Mouse (Mus musculus) lung, embryonic 16.5 days (tissue): ENCODE results near the gene Tifa. TPM values are rescaled to one million over a fixed set of nuclear protein-coding genes. Genes with fewer than 3 reads are reported as not detected.

Source experiments
- ATAC-seq: fragments of 200-750 bp; cut with Nextera tagmentation; 2 replicates; pipeline ENCODE4 v1.8.0; 2017; ENCODE audit warnings: low read depth, mild to moderate bottlenecking, moderate library complexity
- H3K27ac ChIP-seq: fragments of 300-500 bp; sonication (generic); 2 replicates; pipeline ENCODE4 v1.5.1; 2014; ENCODE audit warnings: mild to moderate bottlenecking, control low read depth, low read length
- H3K27me3 ChIP-seq: fragments of 300-500 bp; sonication (generic); 2 replicates; pipeline ENCODE4 v1.6.1; 2014; ENCODE audit warnings: low read depth, low read length, mixed read lengths; ENCODE audit not compliant: control insufficient read depth, insufficient read depth
- H3K36me3 ChIP-seq: fragments of 300-500 bp; sonication (generic); 2 replicates; pipeline ENCODE4 v1.6.1; 2014; ENCODE audit warnings: low read length; ENCODE audit not compliant: control insufficient read depth, insufficient read depth
- H3K4me1 ChIP-seq: fragments of 300-500 bp; sonication (generic); replicated peaks from 2 replicates; pipeline ENCODE4 v1.6.1; 2014; ENCODE audit warnings: low read length, mixed read lengths; ENCODE audit not compliant: control insufficient read depth, insufficient read depth
- H3K4me2 ChIP-seq: fragments of 300-500 bp; sonication (generic); 2 replicates; pipeline ENCODE4 v1.6.1; 2014; ENCODE audit warnings: low read depth, low read length, control low read depth
- H3K4me3 ChIP-seq: fragments of 300-500 bp; sonication (generic); 2 replicates; pipeline ENCODE4 v1.5.1; 2014; ENCODE audit warnings: mild to moderate bottlenecking, low read length, control low read depth
- H3K9ac ChIP-seq: fragments of 300-500 bp; sonication (generic); 2 replicates; pipeline ENCODE4 v1.6.1; 2014; ENCODE audit warnings: low read length, control low read depth
- H3K9me3 ChIP-seq: fragments of 300-500 bp; sonication (generic); 2 replicates; pipeline ENCODE4 v1.6.1; 2016; ENCODE audit warnings: low read length; ENCODE audit not compliant: control insufficient read depth
- WGBS: fragments of 180-500 bp; shearing (Covaris S2); extraction: QIAGEN DNeasy Blood & Tissue Kit; methylation state at CpG from one replicate; pipeline ENCODE4 v1.1.7; 2014; 5-methylcytosine and 5-hydroxymethylcytosine counted together
- polyA plus RNA-seq: library from polyadenylated mRNA; unstranded; fragments of >200 nt; fragmentation: Nextera tagmentation; extraction: Ambion mirVana; gene quantifications from 2 replicates; pipeline ENCODE4 v1.2.1, GENCODE M21; 2015

The Tifa gene
- 5.7 and 6.3 TPM in 2 replicates for polyA plus RNA-seq

DNA sequence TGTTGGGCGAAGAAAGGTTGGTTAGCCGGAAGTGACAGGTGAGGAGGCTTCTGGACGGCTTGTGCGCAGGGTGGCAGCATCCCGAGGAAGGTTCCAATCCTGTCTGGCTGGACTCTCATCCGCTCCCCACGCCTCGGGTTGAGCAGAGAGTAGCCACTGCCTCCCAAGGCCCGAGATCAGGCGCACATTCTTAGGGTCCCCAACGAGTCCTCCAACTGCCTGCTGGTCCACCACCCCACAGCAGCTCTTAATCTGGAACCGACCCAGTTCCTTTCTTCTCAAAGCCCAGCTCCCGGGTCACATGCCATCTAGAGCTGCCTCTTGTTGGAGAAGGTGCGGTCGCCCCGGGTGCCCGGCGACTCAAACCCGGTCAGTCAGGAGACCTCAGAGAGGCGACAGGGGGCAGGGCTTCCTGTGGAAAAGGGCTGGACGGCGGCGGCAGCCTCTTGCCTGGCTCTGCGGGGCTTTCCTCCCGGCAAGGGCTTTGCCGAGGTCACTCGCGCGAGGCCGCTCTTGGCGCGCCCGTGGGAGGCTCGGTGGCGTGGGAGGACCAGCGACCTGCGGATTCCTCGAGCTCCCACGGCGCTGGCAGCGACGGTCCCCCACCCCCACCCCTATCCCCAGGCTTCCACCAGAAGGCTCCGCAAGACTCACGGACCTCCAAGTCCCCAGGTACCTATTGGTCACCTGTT is at the start of gene Tifa:
Gene Tifa, plus strand, starts transcription at position 306 of the 692 bp plus-strand sequence.
- WGBS: under 1% methylated on average over 28 of the region's 44 CpGs
- peaks cover 8% of the 10 kb centered on the region; the same call in 1 of the 2 replicates for H3K27me3 ChIP-seq
- H3K9me3 ChIP-seq: no peaks in the 10 kb centered on the region
- H3K36me3 ChIP-seq: no peaks in the 10 kb centered on the region
- H3K4me2 ChIP-seq: peak within 1 kb of the TSS; percentile 96
- H3K9ac ChIP-seq: peak within 1 kb of the TSS; percentile 66
- H3K27ac ChIP-seq: peak within 1 kb of the TSS; percentile 15; the same call in 1 of the 2 replicates
- peak within 1 kb of the TSS; percentile 61 for H3K4me3 ChIP-seq
- ATAC-seq: peak; percentile 76
- peaks cover 6% of the 10 kb centered on the region for H3K4me1 ChIP-seq

- no peak overlapping the region for H3K4me3 ChIP-seq
- H3K9ac ChIP-seq: no peak overlapping the region
- no peak for ATAC-seq
- H3K27me3 ChIP-seq: no peaks in the 10 kb centered on the region
- no peak overlapping the region for H3K27ac ChIP-seq
- no peaks in the 10 kb centered on the region for H3K4me1 ChIP-seq
- no peak overlapping the region for H3K4me2 ChIP-seq
- 97% methylated on average over 3 of the region's 3 CpGs for WGBS
- H3K36me3 ChIP-seq: no peaks in the 10 kb centered on the region
- H3K9me3 ChIP-seq: peaks cover 6% of the 10 kb centered on the region; the same call in 1 of the 2 replicates
These were observed 48.1 kb upstream of the Tifa start for GRCm38 (mm10) chr3:127741473-127741872.

DNA sequence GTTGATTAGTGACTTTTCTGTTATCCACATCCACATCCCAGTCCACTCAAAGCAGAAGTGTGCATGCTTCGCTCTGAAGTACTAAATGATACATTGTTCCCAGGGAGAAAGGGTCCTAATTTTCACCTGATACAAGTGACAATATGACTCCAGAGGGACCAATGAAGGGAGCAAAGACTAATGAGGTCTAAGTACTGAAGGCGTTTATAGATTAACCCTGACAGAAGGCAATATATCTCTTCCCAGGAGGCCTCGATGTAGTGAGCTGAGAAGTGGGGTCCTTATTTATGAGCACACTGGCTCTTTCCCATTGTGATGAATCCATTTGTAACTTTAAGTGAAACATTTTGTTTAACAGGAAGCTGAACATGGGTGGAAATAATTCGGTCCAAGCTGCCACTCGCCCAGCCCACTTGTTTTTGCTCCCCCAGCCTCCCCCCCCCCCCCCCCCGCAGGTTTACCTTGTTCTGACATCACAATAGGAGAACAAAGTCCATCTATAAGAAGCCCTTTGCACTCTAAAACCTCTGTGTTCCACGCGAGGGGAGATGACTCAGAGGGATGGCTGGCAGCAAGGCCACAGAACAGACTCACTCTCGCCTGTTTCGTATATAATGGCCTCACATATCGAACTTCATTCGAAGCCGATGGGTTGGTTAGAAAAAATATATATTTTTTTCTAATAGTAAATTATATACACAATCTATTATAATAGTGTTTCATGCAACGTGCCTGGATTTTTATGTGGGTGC is 45.8 kb upstream of the Tifa start:
- no peak for ATAC-seq
- Histone ChIP-seq H3K9ac (no peak overlapping the region), H3K4me1 (no peaks in the 10 kb centered on the region), H3K27ac (no peak overlapping the region), H3K4me2 (no peak overlapping the region), H3K36me3 (no peaks in the 10 kb centered on the region), H3K27me3 (peaks cover 6% of the 10 kb centered on the region; the same call in 1 of the 2 replicates), H3K9me3 (peaks cover 6% of the 10 kb centered on the region; the same call in 1 of the 2 replicates), H3K4me3 (no peak overlapping the region)
- WGBS: 74% methylated on average over 14 of the region's 14 CpGs

- no peak overlapping the region for H3K9ac ChIP-seq
- H3K9me3 ChIP-seq: peaks cover 6% of the 10 kb centered on the region; the same call in 1 of the 2 replicates
- H3K36me3 ChIP-seq: no peaks in the 10 kb centered on the region
- no peak overlapping the region for H3K4me3 ChIP-seq
- H3K27me3 ChIP-seq: peaks cover 9% of the 10 kb centered on the region
- ATAC-seq: no peak
- WGBS: 32% methylated on average over 6 of the region's 6 CpGs
- no peak overlapping the region for H3K4me2 ChIP-seq
- no peaks in the 10 kb centered on the region for H3K4me1 ChIP-seq
- no peak overlapping the region for H3K27ac ChIP-seq
These were observed 44.1 kb upstream of the Tifa start for GRCm38 (mm10) chr3:127745504-127745903.

- H3K9ac ChIP-seq: no peak overlapping the region
- no peak for ATAC-seq
- H3K27me3 ChIP-seq: peaks cover 9% of the 10 kb centered on the region
- WGBS: 21% methylated on average over 16 of the region's 16 CpGs
- H3K4me1 ChIP-seq: no peaks in the 10 kb centered on the region
- peaks cover 6% of the 10 kb centered on the region; the same call in 1 of the 2 replicates for H3K9me3 ChIP-seq
- H3K4me3 ChIP-seq: no peak overlapping the region
- no peak overlapping the region for H3K27ac ChIP-seq
- H3K36me3 ChIP-seq: no peaks in the 10 kb centered on the region
- H3K4me2 ChIP-seq: no peak overlapping the region
These were observed 43.5 kb upstream of the Tifa start for GRCm38 (mm10) chr3:127745911-127746640.

DNA sequence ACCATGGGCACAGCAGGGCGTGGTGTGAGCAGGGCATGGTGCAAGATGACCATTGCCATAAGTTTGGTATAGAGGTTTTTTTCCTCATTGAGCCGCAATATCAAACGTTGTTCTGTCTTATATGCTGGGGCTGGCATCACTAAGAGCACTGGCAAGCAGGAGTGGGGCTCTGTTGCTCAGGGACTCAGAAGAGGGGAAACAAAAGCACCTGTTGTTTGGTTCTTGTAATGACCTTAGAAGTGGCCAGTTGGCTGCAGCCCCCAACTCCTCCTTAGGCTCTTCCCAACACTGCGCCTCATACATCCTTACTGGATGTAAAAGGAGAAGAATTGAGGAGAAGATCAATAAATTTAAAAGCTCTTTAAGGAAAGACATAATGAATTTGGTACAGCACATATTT is 41.0 kb upstream of the Tifa start:
- Histone ChIP-seq H3K4me1 (no peaks in the 10 kb centered on the region), H3K4me2 (no peak overlapping the region), H3K36me3 (no peaks in the 10 kb centered on the region), H3K9me3 (no peaks in the 10 kb centered on the region), H3K27me3 (peaks cover 9% of the 10 kb centered on the region), H3K9ac (no peak overlapping the region), H3K27ac (no peak overlapping the region), H3K4me3 (no peak overlapping the region)
- 63% methylated on average over 4 of the region's 4 CpGs for WGBS
- no peak for ATAC-seq

DNA sequence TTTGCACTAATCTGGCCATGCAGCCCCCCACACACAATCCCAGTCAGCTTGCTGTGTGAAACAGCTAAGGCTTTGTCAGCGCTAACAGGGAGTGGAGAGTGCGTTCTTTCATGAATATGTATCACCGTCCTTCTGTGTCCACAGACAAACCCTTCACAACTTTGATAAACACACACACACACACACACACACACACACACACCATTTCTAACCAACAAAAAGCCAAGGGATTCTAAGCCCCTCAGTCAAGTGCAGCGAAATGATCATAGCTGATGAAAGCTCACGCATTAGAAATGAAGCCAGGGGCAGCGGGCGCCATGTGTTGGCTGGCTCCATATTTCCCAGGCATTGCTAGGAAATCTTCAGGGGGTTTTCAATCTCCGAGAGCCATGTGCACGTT is 40.3 kb upstream of the Tifa start:
- H3K4me3 ChIP-seq: no peak overlapping the region
- no peak for ATAC-seq

DNA sequence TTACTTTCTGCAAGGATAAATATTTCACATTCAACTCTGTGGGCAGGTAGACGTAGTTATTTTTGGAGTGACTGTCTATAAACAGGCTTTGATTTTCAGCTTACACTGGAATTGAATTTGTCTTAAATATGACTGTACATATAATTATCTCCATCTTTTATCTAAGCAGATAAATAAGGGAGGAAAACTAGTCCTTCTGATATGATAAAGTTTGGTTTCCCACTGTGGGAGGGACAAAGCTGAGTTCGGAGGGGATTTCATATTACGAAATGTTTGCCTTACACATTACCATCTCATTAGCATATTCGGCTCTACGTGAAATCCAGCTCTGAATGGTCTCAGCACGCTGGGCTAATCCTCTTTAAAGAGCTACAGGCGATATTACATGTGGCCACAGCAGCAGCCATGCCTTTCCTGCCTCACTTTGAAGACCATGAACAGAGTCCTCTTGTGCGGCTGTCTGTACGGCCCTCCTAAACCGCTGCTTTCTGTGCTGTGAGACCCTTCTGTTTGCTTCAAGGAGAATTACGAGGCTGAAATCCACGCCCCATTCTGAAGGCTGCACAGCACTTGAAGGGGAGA is 39.5 kb upstream of the Tifa start:
- no peak overlapping the region for H3K4me3 ChIP-seq
- 18% methylated on average over 12 of the region's 12 CpGs for WGBS

More for the DNA sequence above, 40.3 kb upstream of the Tifa start:
- peaks cover 9% of the 10 kb centered on the region for H3K27me3 ChIP-seq
- H3K27ac ChIP-seq: no peak overlapping the region
- WGBS: 29% methylated on average over 9 of the region's 9 CpGs
- no peaks in the 10 kb centered on the region for H3K36me3 ChIP-seq
- no peaks in the 10 kb centered on the region for H3K9me3 ChIP-seq
- no peaks in the 10 kb centered on the region for H3K4me1 ChIP-seq
- no peak overlapping the region for H3K9ac ChIP-seq
- 0 out of 2 replicates have a peak overlapping the region, but pooled peaks have one; percentile 0 for H3K4me2 ChIP-seq

More for the DNA sequence above, 39.5 kb upstream of the Tifa start:
- no peak overlapping the region for H3K27ac ChIP-seq
- H3K36me3 ChIP-seq: no peaks in the 10 kb centered on the region
- 0 out of 2 replicates have a peak overlapping the region, but pooled peaks have one; percentile 25 for H3K4me2 ChIP-seq
- no peaks in the 10 kb centered on the region for H3K9me3 ChIP-seq
- H3K9ac ChIP-seq: no peak overlapping the region
- ATAC-seq: no peak
- peaks cover 9% of the 10 kb centered on the region for H3K27me3 ChIP-seq
- H3K4me1 ChIP-seq: no peaks in the 10 kb centered on the region
